Mouse (Mus musculus) ovary, postnatal 36 days (tissue): ENCODE measurements around the gene Chmp2a.
"Not testable (repeated sequence)": the region's sequence is repeated elsewhere in the genome, so short reads cannot be mapped to it uniquely, and the experiment has no call there.

ENCODE experiments used
- DNase-seq: peaks from one replicate; pipeline ENCODE4 v3.0.0; 2022; ENCODE audit warnings: low spot score, mixed read lengths

Gene Chmp2a

GRCm38 (mm10) chr7:13034148-13034977 lies at the start of gene Chmp2a:
Gene Chmp2a, minus strand, starts transcription at chr7:13034807.
- DNase-seq: peak; percentile 97

GRCm38 (mm10) chr7:13072293-13072692 lies 37.7 kb upstream of the Chmp2a start:
- no peak for DNase-seq

- not testable (repeated sequence) for DNase-seq
These were observed 28.8 kb upstream of the Chmp2a start for GRCm38 (mm10) chr7:13063399-13063798.

- DNase-seq: no peak
These were observed 24.9 kb upstream of the Chmp2a start for GRCm38 (mm10) chr7:13059536-13059935.

GRCm38 (mm10) chr7:13056913-13057700 lies 22.5 kb upstream of the Chmp2a start:
- no peak for DNase-seq

- DNase-seq: peak; percentile 87
These were observed 19.8 kb upstream of the Chmp2a start, which contains the start of gene Mzf1 for GRCm38 (mm10) chr7:13054287-13055010. Gene Mzf1, minus strand, starts transcription at chr7:13054764.

GRCm38 (mm10) chr7:13053961-13054286 lies 19.3 kb upstream of the Chmp2a start:
- DNase-seq: no peak

- no peak for DNase-seq
These were observed 18.9 kb upstream of the Chmp2a start for GRCm38 (mm10) chr7:13053501-13053900.

GRCm38 (mm10) chr7:13053001-13053400 lies 18.4 kb upstream of the Chmp2a start:
- DNase-seq: no peak

GRCm38 (mm10) chr7:13046084-13046483 lies 11.5 kb upstream of the Chmp2a start:
- DNase-seq: no peak

GRCm38 (mm10) chr7:13044254-13044625 lies 9.6 kb upstream of the Chmp2a start:
- DNase-seq: no peak

- peak; percentile 43 for DNase-seq
These were observed 9.0 kb upstream of the Chmp2a start for GRCm38 (mm10) chr7:13043445-13044253.

- DNase-seq: no peak
These were observed 8.5 kb upstream of the Chmp2a start for GRCm38 (mm10) chr7:13043120-13043444.

GRCm38 (mm10) chr7:13042511-13042910 lies 7.9 kb upstream of the Chmp2a start:
- DNase-seq: no peak

GRCm38 (mm10) chr7:13041256-13041655 lies 6.6 kb upstream of the Chmp2a start:
- DNase-seq: no peak

- DNase-seq: no peak
These were observed 4.6 kb upstream of the Chmp2a start for GRCm38 (mm10) chr7:13039181-13039580.

GRCm38 (mm10) chr7:13038621-13039169 lies 4.1 kb upstream of the Chmp2a start:
- no peak for DNase-seq

- DNase-seq: peak; percentile 99
These were observed 3.4 kb upstream of the Chmp2a start, which contains the start of gene Ube2m for GRCm38 (mm10) chr7:13037901-13038555. Gene Ube2m, minus strand, starts transcription at chr7:13038275.

GRCm38 (mm10) chr7:13037366-13037765 lies 2.8 kb upstream of the Chmp2a start:
- DNase-seq: no peak

GRCm38 (mm10) chr7:13036806-13037205 lies 2.2 kb upstream of the Chmp2a start:
- no peak for DNase-seq
